20 mouse cellular contexts compared by ENCODE assay signal in the genomic region with DNA sequence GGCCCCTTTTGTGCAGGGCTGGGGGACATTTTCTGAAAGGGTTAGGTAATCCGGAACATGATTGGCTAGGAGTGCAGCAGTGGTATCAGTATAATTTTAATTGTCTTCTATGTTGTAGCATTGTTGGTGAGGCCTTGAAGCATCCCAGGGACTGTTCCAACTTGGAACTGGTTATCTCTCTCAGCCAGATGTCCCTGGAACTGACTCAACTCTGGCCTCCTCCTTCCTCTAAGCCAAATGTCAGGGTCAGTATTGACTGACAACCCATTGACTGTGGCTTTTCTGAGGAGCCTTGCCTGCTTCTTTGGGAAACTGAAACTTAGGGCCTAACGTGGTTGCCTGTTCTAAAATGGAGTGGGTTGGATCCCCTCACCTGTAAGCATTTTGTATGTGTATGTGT. TPM values are rescaled to one million over a fixed set of nuclear protein-coding genes. Genes with fewer than 3 reads are reported as not detected.
A peak's percentile ranks its signal among the peaks of the same experiment; 100 is the strongest.
DNase-seq lines count a peak whose midpoint lies in the region; ATAC-seq and TF ChIP-seq lines count a peak whose summit lies in the region.
"Had no signal": no experiment of that assay in that cellular context is flagged by ENCODE, and none has a peak within 500 bp of the region (broad histone marks: within the 10 kb centered on the region; RNA-seq: fewer than 3 reads in every experiment).

No protein-coding gene starts in this region.

- no peak overlapping the region for H3K4me2 ChIP-seq in liver, embryonic 15.5 days
- H3K4me2 ChIP-seq in midbrain, embryonic 11.5 days, result no peak overlapping the region
- H3K4me2 ChIP-seq in midbrain, embryonic 15.5 days, result no peak overlapping the region
- H3K4me2 ChIP-seq: embryonic facial prominence, embryonic 13.5 days; heart, embryonic 12.5 days; hindbrain, embryonic 15.5 days had no signal

- peak; percentile 56; the same call in 1 of the 2 replicates for ATAC-seq in liver, embryonic 15.5 days (ENCODE audit: insufficient read depth)
- ATAC-seq in midbrain, embryonic 11.5 days (ENCODE audit: low FRiP score), result no peak
- no peak for ATAC-seq in midbrain, embryonic 15.5 days (replicated peaks)
- peak; percentile 73 for ATAC-seq in megakaryocyte-erythroid progenitor cell, adult 5-6 weeks (replicated peaks; ENCODE audit: low FRiP score, low TSS enrichment, poor library complexity, severe bottlenecking)
- no peak for ATAC-seq in monocyte, adult 5-6 weeks (replicated peaks; ENCODE audit: insufficient number of reproducible peaks, low FRiP score, low TSS enrichment, poor library complexity, severe bottlenecking)
- ATAC-seq: forebrain, embryonic 14.5 days; intestine, embryonic 16.5 days had no signal

- no peaks in the 10 kb centered on the region for H3K36me3 ChIP-seq in liver, embryonic 15.5 days (replicated peaks)
- H3K36me3 ChIP-seq in midbrain, embryonic 11.5 days (ENCODE audit: control insufficient read depth, insufficient read depth, low read length), result no peaks in the 10 kb centered on the region
- H3K36me3 ChIP-seq in midbrain, embryonic 15.5 days (replicated peaks), result no peaks in the 10 kb centered on the region
- H3K36me3 ChIP-seq: embryonic facial prominence, embryonic 13.5 days; forebrain, embryonic 10.5 days; heart, embryonic 12.5 days; hindbrain, embryonic 15.5 days had no signal

- DNase-seq in liver, result no peak
- peak; percentile 44 for DNase-seq in midbrain, embryonic 11.5 days (ENCODE audit: low spot score, missing footprints)
- DNase-seq in gastrocnemius, adult 2 months, result no peak
- DNase-seq: adrenal gland, adult 8-10 months; cerebellum, adult 18-20 months; cerebellum, adult 9-11 months; cerebellum, postnatal 36 days; gastrocnemius, postnatal 10 days; heart, postnatal 36 days had no signal

- 0 out of 2 replicates have a peak overlapping the region, but pooled peaks have one; percentile 14 for H3K27ac ChIP-seq in liver, embryonic 15.5 days (replicated peaks)
- H3K27ac ChIP-seq in midbrain, embryonic 11.5 days (ENCODE audit: low read depth, low read length), result no peak overlapping the region
- no peak overlapping the region for H3K27ac ChIP-seq in midbrain, embryonic 15.5 days
- H3K27ac ChIP-seq in bone marrow, adult 2 months (ENCODE audit: control insufficient read depth, insufficient read depth, low read depth, low read length, poor library complexity), result peak overlapping the region; percentile 15; the same call in 1 of the 2 replicates
- H3K27ac ChIP-seq in gastrocnemius, adult 2 months, result no peak overlapping the region
- H3K27ac ChIP-seq: embryonic facial prominence, embryonic 13.5 days; forebrain, embryonic 10.5 days; hindbrain, embryonic 15.5 days had no signal

- H3K9ac ChIP-seq in liver, embryonic 15.5 days, result no peak overlapping the region
- H3K9ac ChIP-seq in midbrain, embryonic 11.5 days (ENCODE audit: low read length), result no peak overlapping the region
- no peak overlapping the region for H3K9ac ChIP-seq in midbrain, embryonic 15.5 days
- H3K9ac ChIP-seq: embryonic facial prominence, embryonic 13.5 days; heart, embryonic 12.5 days; hindbrain, embryonic 15.5 days had no signal

- H3K4me1 ChIP-seq in liver, embryonic 15.5 days (replicated peaks), result peaks cover 9% of the 10 kb centered on the region
- peaks cover 9% of the 10 kb centered on the region; the same call in 1 of the 2 replicates for H3K4me1 ChIP-seq in midbrain, embryonic 11.5 days (ENCODE audit: control insufficient read depth, insufficient read depth, low read length)
- H3K4me1 ChIP-seq in midbrain, embryonic 15.5 days, result peaks cover 16% of the 10 kb centered on the region
- peaks cover 9% of the 10 kb centered on the region for H3K4me1 ChIP-seq in bone marrow, adult 2 months (ENCODE audit: control insufficient read depth, insufficient read depth, low read length)
- H3K4me1 ChIP-seq: heart, embryonic 12.5 days had no signal

- no peak for TF ChIP-seq POLR2A in bone marrow, adult 2 months (IDR thresholded peaks at IDR 0.05; ENCODE audit: borderline replicate concordance, control insufficient read depth, low read depth, low read length)

- intact Hi-C loops in gastrocnemius, adult 2 months (cut with DNase I), result no loop called here

- TF ChIP-seq CTCF in bone marrow, adult 2 months (IDR thresholded peaks at IDR 0.05; ENCODE audit: control insufficient read depth, insufficient read depth, low read length), result no peak
- no peak for TF ChIP-seq CTCF in gastrocnemius, adult 2 months (IDR thresholded peaks at IDR 0.05)

- H3K9me3 ChIP-seq in liver, embryonic 15.5 days (replicated peaks), result no peaks in the 10 kb centered on the region
- H3K9me3 ChIP-seq in midbrain, embryonic 11.5 days (ENCODE audit: control insufficient read depth, low read length), result no peaks in the 10 kb centered on the region
- no peaks in the 10 kb centered on the region for H3K9me3 ChIP-seq in midbrain, embryonic 15.5 days
- H3K9me3 ChIP-seq: embryonic facial prominence, embryonic 13.5 days; forebrain, embryonic 10.5 days had no signal

- H3K4me3 ChIP-seq in liver, embryonic 15.5 days (replicated peaks), result no peak overlapping the region
- no peak overlapping the region for H3K4me3 ChIP-seq in midbrain, embryonic 11.5 days (ENCODE audit: low read depth, low read length)
- no peak overlapping the region for H3K4me3 ChIP-seq in midbrain, embryonic 15.5 days
- H3K4me3 ChIP-seq in bone marrow, adult 2 months (replicated peaks; ENCODE audit: control insufficient read depth, low read depth, low read length), result no peak overlapping the region
- no peak overlapping the region for H3K4me3 ChIP-seq in gastrocnemius, adult 2 months
- H3K4me3 ChIP-seq: embryonic facial prominence, embryonic 13.5 days; forebrain, embryonic 10.5 days; heart, embryonic 12.5 days; hindbrain, embryonic 15.5 days had no signal

- no peaks in the 10 kb centered on the region for H3K27me3 ChIP-seq in liver, embryonic 15.5 days
- H3K27me3 ChIP-seq in midbrain, embryonic 11.5 days (ENCODE audit: control insufficient read depth, insufficient read depth, low read length), result no peaks in the 10 kb centered on the region
- H3K27me3 ChIP-seq in midbrain, embryonic 15.5 days (replicated peaks), result no peaks in the 10 kb centered on the region
- H3K27me3 ChIP-seq: embryonic facial prominence, embryonic 13.5 days; heart, embryonic 12.5 days; hindbrain, embryonic 15.5 days had no signal

- 62% methylated on average over 2 of the region's 2 CpGs for WGBS in liver, embryonic 15.5 days (ENCODE audit: insufficient replicate concordance)
- 88% methylated on average over 2 of the region's 2 CpGs for WGBS in midbrain, embryonic 11.5 days
- WGBS in midbrain, embryonic 15.5 days, result 82% methylated on average over 2 of the region's 2 CpGs
- WGBS in bone marrow, adult 2 months, result 58% methylated on average over 2 of the region's 2 CpGs

RNA-seq across cellular contexts. Expression of a gene that starts 11.0 kb away (rescaled TPM):
- 3.8 and 4.0 TPM in 2 replicates for polyA plus RNA-seq in liver, embryonic 15.5 days (2015; fragmentation: Nextera tagmentation; extraction: Ambion mirVana)
- 4.6 and 5.1 TPM in 2 replicates for polyA plus RNA-seq in midbrain, embryonic 11.5 days (2014; fragmentation: Nextera tagmentation; extraction: Ambion mirVana)
- 1.7 and 1.9 TPM in 2 replicates for polyA plus RNA-seq in midbrain, embryonic 15.5 days (2015; fragmentation: Nextera tagmentation; extraction: Ambion mirVana)
- polyA plus RNA-seq in bone marrow, adult 2 months (2011; ENCODE audit: insufficient read depth, insufficient read length, low replicate concordance, missing spikeins), result 3.2 and 5.3 TPM in 2 replicates
- total RNA-seq in megakaryocyte-erythroid progenitor cell, adult 5-6 weeks (2014; fragmentation: Nextera tagmentation), result 3.3 and 4.0 TPM in 2 replicates
- total RNA-seq in megakaryocyte-erythroid progenitor cell, adult 5-6 weeks (2017), result 4.4 and 5.1 TPM in 2 replicates
- total RNA-seq in gastrocnemius, adult 2 months (2021), result under 1 TPM in 1 of 2 experiments, not detected in 1; 0.20 TPM
- total RNA-seq in monocyte, adult 5-6 weeks (2017), result 1.6 TPM in 1 of 3 replicates, not detected in the others

RNA-seq across cellular contexts. Expression of a gene that starts 14.3 kb away (rescaled TPM):
- polyA plus RNA-seq in liver, embryonic 15.5 days (2015; fragmentation: Nextera tagmentation; extraction: Ambion mirVana), result 3.3 and 4.0 TPM in 2 replicates
- 18.4 and 20.2 TPM in 2 replicates for polyA plus RNA-seq in midbrain, embryonic 11.5 days (2014; fragmentation: Nextera tagmentation; extraction: Ambion mirVana)
- polyA plus RNA-seq in midbrain, embryonic 15.5 days (2015; fragmentation: Nextera tagmentation; extraction: Ambion mirVana), result 21.3 and 22.6 TPM in 2 replicates
- 3.1 and 4.0 TPM in 2 replicates for polyA plus RNA-seq in bone marrow, adult 2 months (2011; ENCODE audit: insufficient read depth, insufficient read length, low replicate concordance, missing spikeins)
- 3.7 and 5.7 TPM in 2 replicates for total RNA-seq in megakaryocyte-erythroid progenitor cell, adult 5-6 weeks (2014; fragmentation: Nextera tagmentation)
- total RNA-seq in megakaryocyte-erythroid progenitor cell, adult 5-6 weeks (2017), result 9.7 and 10.5 TPM in 2 replicates
- total RNA-seq in gastrocnemius, adult 2 months (2021), result 1 to 10 TPM; 5.4 to 7.2 TPM
- total RNA-seq in monocyte, adult 5-6 weeks (2017), result 20.7 to 22.0 TPM (median 21.7 TPM) in 3 replicates

RNA-seq across cellular contexts. Expression of a gene that starts 40.3 kb away (rescaled TPM):
- 10.7 and 10.9 TPM in 2 replicates for polyA plus RNA-seq in liver, embryonic 15.5 days (2015; fragmentation: Nextera tagmentation; extraction: Ambion mirVana)
- 5.9 and 8.3 TPM in 2 replicates for polyA plus RNA-seq in midbrain, embryonic 11.5 days (2014; fragmentation: Nextera tagmentation; extraction: Ambion mirVana)
- polyA plus RNA-seq in midbrain, embryonic 15.5 days (2015; fragmentation: Nextera tagmentation; extraction: Ambion mirVana), result 3.0 and 3.6 TPM in 2 replicates
- polyA plus RNA-seq in bone marrow, adult 2 months (2011; ENCODE audit: insufficient read depth, insufficient read length, low replicate concordance, missing spikeins), result 20.1 and 22.6 TPM in 2 replicates
- 51.9 and 58.5 TPM in 2 replicates for total RNA-seq in megakaryocyte-erythroid progenitor cell, adult 5-6 weeks (2014; fragmentation: Nextera tagmentation)
- 111 and 178 TPM in 2 replicates for total RNA-seq in megakaryocyte-erythroid progenitor cell, adult 5-6 weeks (2017)
- total RNA-seq in gastrocnemius, adult 2 months (2021), result 1 to 10 TPM; 4.6 to 6.0 TPM
- total RNA-seq in monocyte, adult 5-6 weeks (2017), result 153 to 230 TPM (median 169 TPM) in 3 replicates

RNA-seq across cellular contexts. Expression of a gene that starts 40.7 kb away (rescaled TPM):
- polyA plus RNA-seq in liver, embryonic 15.5 days (2015; fragmentation: Nextera tagmentation; extraction: Ambion mirVana), result 11.2 and 13.5 TPM in 2 replicates
- 61.1 and 62.4 TPM in 2 replicates for polyA plus RNA-seq in midbrain, embryonic 11.5 days (2014; fragmentation: Nextera tagmentation; extraction: Ambion mirVana)
- 42.7 and 43.4 TPM in 2 replicates for polyA plus RNA-seq in midbrain, embryonic 15.5 days (2015; fragmentation: Nextera tagmentation; extraction: Ambion mirVana)
- polyA plus RNA-seq in bone marrow, adult 2 months (2011; ENCODE audit: insufficient read depth, insufficient read length, low replicate concordance, missing spikeins), result 22.6 and 24.5 TPM in 2 replicates
- total RNA-seq in megakaryocyte-erythroid progenitor cell, adult 5-6 weeks (2014; fragmentation: Nextera tagmentation), result 26.9 and 33.8 TPM in 2 replicates
- total RNA-seq in megakaryocyte-erythroid progenitor cell, adult 5-6 weeks (2017), result 57.3 and 94.9 TPM in 2 replicates
- total RNA-seq in gastrocnemius, adult 2 months (2021), result 10 to 100 TPM; 19.3 to 25.7 TPM
- 59.1 to 69.4 TPM (median 63.9 TPM) in 3 replicates for total RNA-seq in monocyte, adult 5-6 weeks (2017)

RNA-seq across cellular contexts. Expression of a gene that starts 43.1 kb away (rescaled TPM):
- 3.8 and 4.4 TPM in 2 replicates for polyA plus RNA-seq in liver, embryonic 15.5 days (2015; fragmentation: Nextera tagmentation; extraction: Ambion mirVana)
- 10.2 and 10.5 TPM in 2 replicates for polyA plus RNA-seq in midbrain, embryonic 11.5 days (2014; fragmentation: Nextera tagmentation; extraction: Ambion mirVana)
- 10.8 and 11.2 TPM in 2 replicates for polyA plus RNA-seq in midbrain, embryonic 15.5 days (2015; fragmentation: Nextera tagmentation; extraction: Ambion mirVana)
- polyA plus RNA-seq in bone marrow, adult 2 months (2011; ENCODE audit: insufficient read depth, insufficient read length, low replicate concordance, missing spikeins), result 3.4 and 5.6 TPM in 2 replicates
- 6.4 and 7.3 TPM in 2 replicates for total RNA-seq in megakaryocyte-erythroid progenitor cell, adult 5-6 weeks (2014; fragmentation: Nextera tagmentation)
- total RNA-seq in megakaryocyte-erythroid progenitor cell, adult 5-6 weeks (2017), result 14.6 and 16.8 TPM in 2 replicates
- 1 to 10 TPM; 8.9 to 9.5 TPM for total RNA-seq in gastrocnemius, adult 2 months (2021)
- 5.8 to 7.4 TPM (median 7.1 TPM) in 3 replicates for total RNA-seq in monocyte, adult 5-6 weeks (2017)

Comparison
In these comparisons a context has a peak if more than half of its experiments do, and no peak if none do; other contexts are left out.
1. ATAC-seq: peak in liver, embryonic 15.5 days (single experiment) and megakaryocyte-erythroid progenitor cell, adult 5-6 weeks (single experiment); none in midbrain, embryonic 11.5 days (single experiment), midbrain, embryonic 15.5 days (single experiment) and monocyte, adult 5-6 weeks (single experiment).
2. H3K27ac ChIP-seq: peak in liver, embryonic 15.5 days (single experiment) and bone marrow, adult 2 months (single experiment); none in midbrain, embryonic 11.5 days (single experiment), midbrain, embryonic 15.5 days (single experiment) and gastrocnemius, adult 2 months (single experiment).